Mouse (Mus musculus): ENCODE results near the gene Fabp7. TPM values are rescaled to one million over a fixed set of nuclear protein-coding genes. Genes with fewer than 3 reads are reported as not detected.

Gene Fabp7
- polyA plus RNA-seq (2012; rRNA removed): 109 and 131 TPM in 2 replicates

GRCm38 (mm10) chr10:57784876-57785150 lies at the start of gene Fabp7:
Gene Fabp7 (plus strand): TSS chr10:57784881.
- no peak for TF ChIP-seq CTCF (IDR thresholded peaks at IDR 0.05; ENCODE audit: borderline replicate concordance, insufficient read depth, low read depth, low read length)
- TF ChIP-seq POLR2A (IDR thresholded peaks at IDR 0.05; ENCODE audit: borderline replicate concordance, insufficient read depth, low read length): no peak
- no peak for DNase-seq
- H3K27ac ChIP-seq (ENCODE audit: insufficient read depth, low read length): no peak within 1 kb of the TSS
- WGBS: 24% methylated on average over 7 of the region's 7 CpGs
- peak within 1 kb of the TSS; percentile 4 for H3K4me3 ChIP-seq (replicated peaks; ENCODE audit: insufficient read depth, low read depth, low read length)
- no peaks in the 10 kb centered on the region for H3K27me3 ChIP-seq (ENCODE audit: control insufficient read depth, insufficient read depth, low read length)
- no peaks in the 10 kb centered on the region for H3K4me1 ChIP-seq (ENCODE audit: control insufficient read depth, insufficient read depth, low read length)

GRCm38 (mm10) chr10:57740733-57741132 lies 43.9 kb upstream of the Fabp7 start:
- no peak for DNase-seq
- no peaks in the 10 kb centered on the region for H3K4me1 ChIP-seq (ENCODE audit: control insufficient read depth, insufficient read depth, low read length)
- no peak for TF ChIP-seq CTCF (IDR thresholded peaks at IDR 0.05; ENCODE audit: borderline replicate concordance, insufficient read depth, low read depth, low read length)
- TF ChIP-seq POLR2A (IDR thresholded peaks at IDR 0.05; ENCODE audit: borderline replicate concordance, insufficient read depth, low read length): no peak
- no peaks in the 10 kb centered on the region for H3K27me3 ChIP-seq (ENCODE audit: control insufficient read depth, insufficient read depth, low read length)
- H3K27ac ChIP-seq (ENCODE audit: insufficient read depth, low read length): no peak overlapping the region
- H3K4me3 ChIP-seq (replicated peaks; ENCODE audit: insufficient read depth, low read depth, low read length): no peak overlapping the region
- 86% methylated on average over 4 of the region's 4 CpGs for WGBS

GRCm38 (mm10) chr10:57741351-57741750 lies 43.3 kb upstream of the Fabp7 start:
- H3K4me3 ChIP-seq (replicated peaks; ENCODE audit: insufficient read depth, low read depth, low read length): no peak overlapping the region
- no peak for DNase-seq
- no peak for TF ChIP-seq POLR2A (IDR thresholded peaks at IDR 0.05; ENCODE audit: borderline replicate concordance, insufficient read depth, low read length)
- 62% methylated on average over 2 of the region's 2 CpGs for WGBS
- no peak overlapping the region for H3K27ac ChIP-seq (ENCODE audit: insufficient read depth, low read length)
- H3K27me3 ChIP-seq (ENCODE audit: control insufficient read depth, insufficient read depth, low read length): no peaks in the 10 kb centered on the region
- H3K4me1 ChIP-seq (ENCODE audit: control insufficient read depth, insufficient read depth, low read length): no peaks in the 10 kb centered on the region

- Histone ChIP-seq H3K4me3 (replicated peaks; ENCODE audit: insufficient read depth, low read depth, low read length) (no peak overlapping the region), H3K27me3 (ENCODE audit: control insufficient read depth, insufficient read depth, low read length) (no peaks in the 10 kb centered on the region), H3K27ac (ENCODE audit: insufficient read depth, low read length) (no peak overlapping the region), H3K4me1 (ENCODE audit: control insufficient read depth, insufficient read depth, low read length) (no peaks in the 10 kb centered on the region)
- 79% methylated on average over 7 of the region's 7 CpGs for WGBS
- TF ChIP-seq POLR2A (IDR thresholded peaks at IDR 0.05; ENCODE audit: borderline replicate concordance, insufficient read depth, low read length) (no peak), CTCF (IDR thresholded peaks at IDR 0.05; ENCODE audit: borderline replicate concordance, insufficient read depth, low read depth, low read length) (no peak)
- no peak for DNase-seq
Observed at GRCm38 (mm10) chr10:57743045-57743444, 41.6 kb upstream of the Fabp7 start.

GRCm38 (mm10) chr10:57743606-57744016 lies 41.1 kb upstream of the Fabp7 start:
- H3K27ac ChIP-seq (ENCODE audit: insufficient read depth, low read length): no peak overlapping the region
- H3K27me3 ChIP-seq (ENCODE audit: control insufficient read depth, insufficient read depth, low read length): no peaks in the 10 kb centered on the region
- TF ChIP-seq CTCF (IDR thresholded peaks at IDR 0.05; ENCODE audit: borderline replicate concordance, insufficient read depth, low read depth, low read length) (peak; percentile 57; the same call in 1 of the 2 replicates), POLR2A (IDR thresholded peaks at IDR 0.05; ENCODE audit: borderline replicate concordance, insufficient read depth, low read length) (no peak)
- peak overlapping the region; percentile 10 for H3K4me3 ChIP-seq (replicated peaks; ENCODE audit: insufficient read depth, low read depth, low read length)
- DNase-seq: peak; percentile 42 to 48
- 6% methylated on average over 6 of the region's 6 CpGs for WGBS
- no peaks in the 10 kb centered on the region for H3K4me1 ChIP-seq (ENCODE audit: control insufficient read depth, insufficient read depth, low read length)

- WGBS: 24% methylated on average over 2 of the region's 2 CpGs
- no peak for TF ChIP-seq CTCF (IDR thresholded peaks at IDR 0.05; ENCODE audit: borderline replicate concordance, insufficient read depth, low read depth, low read length)
- no peak for TF ChIP-seq POLR2A (IDR thresholded peaks at IDR 0.05; ENCODE audit: borderline replicate concordance, insufficient read depth, low read length)
- DNase-seq: peak in 1 of 2 experiments; percentile 24
- Histone ChIP-seq H3K4me3 (replicated peaks; ENCODE audit: insufficient read depth, low read depth, low read length) (no peak overlapping the region), H3K4me1 (ENCODE audit: control insufficient read depth, insufficient read depth, low read length) (no peaks in the 10 kb centered on the region), H3K27ac (ENCODE audit: insufficient read depth, low read length) (no peak overlapping the region), H3K27me3 (ENCODE audit: control insufficient read depth, insufficient read depth, low read length) (no peaks in the 10 kb centered on the region)
Observed at GRCm38 (mm10) chr10:57744128-57744765, 40.4 kb upstream of the Fabp7 start.

- TF ChIP-seq POLR2A (IDR thresholded peaks at IDR 0.05; ENCODE audit: borderline replicate concordance, insufficient read depth, low read length) (no peak), CTCF (IDR thresholded peaks at IDR 0.05; ENCODE audit: borderline replicate concordance, insufficient read depth, low read depth, low read length) (no peak)
- H3K4me3 ChIP-seq (replicated peaks; ENCODE audit: insufficient read depth, low read depth, low read length): no peak overlapping the region
- no peak overlapping the region for H3K27ac ChIP-seq (ENCODE audit: insufficient read depth, low read length)
- no peak for DNase-seq
- no peaks in the 10 kb centered on the region for H3K4me1 ChIP-seq (ENCODE audit: control insufficient read depth, insufficient read depth, low read length)
- H3K27me3 ChIP-seq (ENCODE audit: control insufficient read depth, insufficient read depth, low read length): no peaks in the 10 kb centered on the region
Observed at GRCm38 (mm10) chr10:57745452-57745851, 39.2 kb upstream of the Fabp7 start.

- no peaks in the 10 kb centered on the region for H3K27me3 ChIP-seq (ENCODE audit: control insufficient read depth, insufficient read depth, low read length)
- no peak for DNase-seq
Observed at GRCm38 (mm10) chr10:57747127-57747526, 37.6 kb upstream of the Fabp7 start.

More at GRCm38 (mm10) chr10:57747127-57747526, 37.6 kb upstream of the Fabp7 start:
- Histone ChIP-seq H3K27ac (ENCODE audit: insufficient read depth, low read length) (no peak overlapping the region), H3K4me1 (ENCODE audit: control insufficient read depth, insufficient read depth, low read length) (no peaks in the 10 kb centered on the region), H3K4me3 (replicated peaks; ENCODE audit: insufficient read depth, low read depth, low read length) (no peak overlapping the region)
- TF ChIP-seq POLR2A (IDR thresholded peaks at IDR 0.05; ENCODE audit: borderline replicate concordance, insufficient read depth, low read length) (no peak), CTCF (IDR thresholded peaks at IDR 0.05; ENCODE audit: borderline replicate concordance, insufficient read depth, low read depth, low read length) (no peak)
